Comparison of ENCODE assay signal across 9 mouse cellular contexts in genomic region chr5:65956144-65957008, GRCm38 (mm10). TPM values are rescaled to one million over a fixed set of nuclear protein-coding genes. Genes with fewer than 3 reads are reported as not detected.
A peak's percentile ranks its signal among the peaks of the same experiment; 100 is the strongest.
DNase-seq lines count a peak whose midpoint lies in the region; ATAC-seq and TF ChIP-seq lines count a peak whose summit lies in the region.
"Had no signal": no experiment of that assay in that cellular context is flagged by ENCODE, and none has a peak within 500 bp of the region (broad histone marks: within the 10 kb centered on the region; RNA-seq: fewer than 3 reads in every experiment).

No protein-coding gene starts in this region.

- peak overlapping the region; percentile 21; the same call in 1 of the 2 replicates for H3K4me3 ChIP-seq in kidney, postnatal 0 days (replicated peaks; ENCODE audit: low read depth, low read length)
- peak overlapping the region; percentile 30 for H3K4me3 ChIP-seq in embryonic facial prominence, embryonic 13.5 days
- H3K4me3 ChIP-seq in intestine, embryonic 16.5 days (ENCODE audit: low read length) = peak overlapping the region; percentile 40

- H3K9me3 ChIP-seq in kidney, postnatal 0 days (replicated peaks; ENCODE audit: low read length) = no peaks in the 10 kb centered on the region
- no peaks in the 10 kb centered on the region for H3K9me3 ChIP-seq in embryonic facial prominence, embryonic 13.5 days
- peaks cover 5% of the 10 kb centered on the region; the same call in 1 of the 2 replicates for H3K9me3 ChIP-seq in intestine, embryonic 16.5 days (ENCODE audit: control insufficient read depth, low read length)

- TF ChIP-seq CTCF in kidney, postnatal 0 days (IDR thresholded peaks at IDR 0.05; ENCODE audit: low read depth) = no peak

- 0 out of 2 replicates have a peak, but pooled peaks cover 2% of the 10 kb centered on the region for H3K4me1 ChIP-seq in kidney, postnatal 0 days (replicated peaks; ENCODE audit: insufficient read depth, low read length)
- H3K4me1 ChIP-seq in embryonic facial prominence, embryonic 13.5 days = peaks cover 4% of the 10 kb centered on the region; the same call in 1 of the 2 replicates
- no peaks in the 10 kb centered on the region for H3K4me1 ChIP-seq in intestine, embryonic 16.5 days (ENCODE audit: control insufficient read depth, insufficient read depth, low read length)

- H3K27me3 ChIP-seq in kidney, postnatal 0 days (ENCODE audit: insufficient read depth, low read length) = no peaks in the 10 kb centered on the region
- no peaks in the 10 kb centered on the region for H3K27me3 ChIP-seq in embryonic facial prominence, embryonic 13.5 days
- no peaks in the 10 kb centered on the region for H3K27me3 ChIP-seq in intestine, embryonic 16.5 days (replicated peaks; ENCODE audit: control insufficient read depth, insufficient read depth, low read length)

- no peak overlapping the region for H3K27ac ChIP-seq in kidney, postnatal 0 days
- no peak overlapping the region for H3K27ac ChIP-seq in embryonic facial prominence, embryonic 13.5 days
- H3K27ac ChIP-seq in intestine, embryonic 16.5 days (ENCODE audit: low read length) = no peak overlapping the region

- no peaks in the 10 kb centered on the region for H3K36me3 ChIP-seq in kidney, postnatal 0 days (ENCODE audit: insufficient read depth, low read length)
- no peaks in the 10 kb centered on the region for H3K36me3 ChIP-seq in embryonic facial prominence, embryonic 13.5 days
- H3K36me3 ChIP-seq in intestine, embryonic 16.5 days (ENCODE audit: control insufficient read depth, insufficient read depth, low read length) = no peaks in the 10 kb centered on the region

- peak overlapping the region; percentile 37; the same call in 1 of the 2 replicates for H3K9ac ChIP-seq in kidney, postnatal 0 days (ENCODE audit: low read depth, low read length)
- no peak overlapping the region for H3K9ac ChIP-seq in embryonic facial prominence, embryonic 13.5 days
- no peak overlapping the region for H3K9ac ChIP-seq in intestine, embryonic 16.5 days (ENCODE audit: low read depth, low read length)

- ATAC-seq in kidney, postnatal 0 days (replicated peaks; ENCODE audit: low FRiP score, low read depth) = no peak
- no peak for ATAC-seq in embryonic facial prominence, embryonic 13.5 days (ENCODE audit: insufficient number of reproducible peaks, insufficient read depth, low FRiP score, low TSS enrichment, low read depth)
- ATAC-seq in intestine, embryonic 16.5 days = no peak
- ATAC-seq in monocyte, adult 5-6 weeks (replicated peaks; ENCODE audit: insufficient number of reproducible peaks, low FRiP score, low TSS enrichment, poor library complexity, severe bottlenecking) = peak; percentile 32

- peak overlapping the region; percentile 50 for H3K4me2 ChIP-seq in kidney, postnatal 0 days (ENCODE audit: low read length)
- peak overlapping the region; percentile 58 for H3K4me2 ChIP-seq in embryonic facial prominence, embryonic 13.5 days
- peak overlapping the region; percentile 45 for H3K4me2 ChIP-seq in intestine, embryonic 16.5 days (ENCODE audit: low read depth, low read length)

- 78% methylated on average over 9 of the region's 9 CpGs for WGBS in kidney, postnatal 0 days
- 78% methylated on average over 9 of the region's 9 CpGs for WGBS in embryonic facial prominence, embryonic 13.5 days
- 78% methylated on average over 9 of the region's 9 CpGs for WGBS in intestine, embryonic 16.5 days

- DNase-seq in kidney, postnatal 0 days (ENCODE audit: low spot score) = no peak
- no peak for DNase-seq in kidney, postnatal 4 days
- no peak for DNase-seq in right cerebral cortex, adult 2 months (ENCODE audit: low spot score in 2 of 2)
- no peak for DNase-seq in spleen, adult 12 weeks (ENCODE audit: low spot score)
- DNase-seq in frontal cortex, postnatal 10 days (ENCODE audit: low spot score in 2 of 2) = no peak

RNA-seq across cellular contexts. Expression of gene Chrna9, which starts 21.7 kb away (rescaled TPM):
- 0.13 and 0.19 TPM in 2 replicates for polyA plus RNA-seq in kidney, postnatal 0 days (2015; fragmentation: Nextera tagmentation; extraction: Ambion mirVana)
- polyA plus RNA-seq in embryonic facial prominence, embryonic 13.5 days (2015; fragmentation: Nextera tagmentation; extraction: Ambion mirVana) = 0.37 TPM in 1 of 2 replicates, not detected in the other
- polyA plus RNA-seq in intestine, embryonic 16.5 days (2015; fragmentation: Nextera tagmentation; extraction: Ambion mirVana) = not detected in 2 replicates
- not detected in 3 replicates for total RNA-seq in monocyte, adult 5-6 weeks (2017)
- polyA plus RNA-seq: gonadal fat pad, adult 2 months had no signal

RNA-seq across cellular contexts. Expression of gene 9130230L23Rik, which starts 47.7 kb away (rescaled TPM):
- 0.33 and 0.47 TPM in 2 replicates for polyA plus RNA-seq in kidney, postnatal 0 days (2015; fragmentation: Nextera tagmentation; extraction: Ambion mirVana)
- 0.28 TPM in 1 of 2 replicates, not detected in the other for polyA plus RNA-seq in embryonic facial prominence, embryonic 13.5 days (2015; fragmentation: Nextera tagmentation; extraction: Ambion mirVana)
- 2.0 and 2.5 TPM in 2 replicates for polyA plus RNA-seq in intestine, embryonic 16.5 days (2015; fragmentation: Nextera tagmentation; extraction: Ambion mirVana)
- 0.11 to 0.87 TPM in 2 of 3 replicates, not detected in the other for total RNA-seq in monocyte, adult 5-6 weeks (2017)
